Mouse (Mus musculus): ENCODE measurements at regions not wholly inside any gene's neighbourhood (a gene's known extent, or its start where the extent isn't known, plus 50 kb on each side); places are given as distances from the start of the nearest gene placed in this dataset.

- ATAC-seq (replicated peaks; ENCODE audit: low read depth, poor library complexity, severe bottlenecking), result no peak
These were observed 84.9 kb downstream of the Arl6ip6 start for GRCm38 (mm10) chr2:53276435-53276834.

DNA sequence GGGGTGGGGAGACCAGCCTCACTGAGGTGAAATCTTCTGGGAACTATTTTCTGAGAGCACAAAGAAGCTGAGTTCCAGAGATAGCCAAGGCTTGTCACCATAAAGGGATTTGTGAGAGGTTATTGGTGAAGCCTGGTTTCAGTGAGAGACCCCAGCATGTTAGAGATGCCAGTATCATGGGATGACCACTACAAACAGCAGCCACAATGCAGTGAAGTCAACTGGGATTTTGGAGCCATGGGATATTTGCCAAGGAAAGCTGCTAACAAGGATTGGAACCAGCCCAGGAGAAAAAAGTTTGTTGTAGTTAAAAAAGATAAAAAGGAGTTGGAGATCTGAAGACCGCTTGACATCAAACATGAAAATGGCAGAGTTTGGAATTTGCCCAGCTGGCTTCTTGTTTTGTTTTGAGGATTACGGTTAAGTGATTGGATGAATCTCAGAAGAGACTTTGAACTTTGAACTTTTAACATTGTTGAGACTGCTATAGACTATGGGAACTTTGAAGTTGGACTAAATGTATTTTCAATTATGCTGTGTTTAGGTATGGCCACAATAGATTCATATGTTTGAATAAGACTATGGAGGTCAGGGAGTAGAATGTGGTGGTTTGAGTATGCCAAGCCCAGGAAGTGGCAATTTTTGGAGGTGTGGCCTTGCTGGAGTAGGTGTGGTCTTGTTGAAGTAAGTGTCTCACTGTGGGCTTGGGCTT is 110.3 kb downstream of the Arl6ip6 start:
- no peak for ATAC-seq (replicated peaks; ENCODE audit: low read depth, poor library complexity, severe bottlenecking)

- ATAC-seq (replicated peaks; ENCODE audit: low read depth, poor library complexity, severe bottlenecking), result peak; percentile 74
These were observed 139.2 kb downstream of the Arl6ip6 start for GRCm38 (mm10) chr2:53330680-53331079.

DNA sequence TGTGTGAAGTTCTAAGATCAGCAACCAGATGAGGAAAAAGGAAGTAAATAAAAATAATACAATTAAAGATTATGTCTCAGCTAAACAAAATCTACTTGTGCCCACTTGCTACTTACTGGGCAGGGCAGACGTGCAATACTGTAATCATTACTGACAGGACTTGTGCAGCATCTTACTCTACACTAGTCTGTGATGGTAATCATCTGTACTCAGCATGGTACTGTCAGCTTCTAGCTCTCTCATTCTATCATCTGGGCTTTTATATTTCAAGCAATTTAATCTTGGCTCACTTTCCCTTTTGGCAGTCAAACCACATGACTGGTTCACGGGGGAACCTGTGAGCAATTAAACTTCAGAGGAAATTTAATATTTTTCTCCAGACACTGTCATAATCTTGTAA is 167.5 kb downstream of the Arl6ip6 start:
- ATAC-seq (replicated peaks; ENCODE audit: low read depth, poor library complexity, severe bottlenecking), result no peak

DNA sequence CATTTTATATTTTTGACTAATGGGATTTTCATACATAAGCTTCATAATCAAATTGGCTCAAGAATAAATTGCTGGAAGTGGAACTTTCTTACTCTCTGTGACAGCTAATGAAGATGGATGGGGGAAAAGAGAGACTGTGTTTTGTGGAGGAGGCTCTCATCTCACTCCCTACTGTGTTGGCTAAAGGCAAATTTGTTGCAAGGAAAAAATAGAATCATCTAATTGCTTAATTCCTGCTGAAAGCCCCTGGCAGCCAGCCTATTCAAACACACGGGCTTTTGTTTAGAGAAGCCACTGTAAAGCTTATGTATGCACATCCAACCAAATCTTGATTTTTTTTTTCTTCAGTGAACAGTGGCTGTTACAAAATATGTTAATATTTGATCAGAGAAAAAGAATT is 190.8 kb downstream of the Arl6ip6 start:
- ATAC-seq (replicated peaks; ENCODE audit: low read depth, poor library complexity, severe bottlenecking), result no peak

DNA sequence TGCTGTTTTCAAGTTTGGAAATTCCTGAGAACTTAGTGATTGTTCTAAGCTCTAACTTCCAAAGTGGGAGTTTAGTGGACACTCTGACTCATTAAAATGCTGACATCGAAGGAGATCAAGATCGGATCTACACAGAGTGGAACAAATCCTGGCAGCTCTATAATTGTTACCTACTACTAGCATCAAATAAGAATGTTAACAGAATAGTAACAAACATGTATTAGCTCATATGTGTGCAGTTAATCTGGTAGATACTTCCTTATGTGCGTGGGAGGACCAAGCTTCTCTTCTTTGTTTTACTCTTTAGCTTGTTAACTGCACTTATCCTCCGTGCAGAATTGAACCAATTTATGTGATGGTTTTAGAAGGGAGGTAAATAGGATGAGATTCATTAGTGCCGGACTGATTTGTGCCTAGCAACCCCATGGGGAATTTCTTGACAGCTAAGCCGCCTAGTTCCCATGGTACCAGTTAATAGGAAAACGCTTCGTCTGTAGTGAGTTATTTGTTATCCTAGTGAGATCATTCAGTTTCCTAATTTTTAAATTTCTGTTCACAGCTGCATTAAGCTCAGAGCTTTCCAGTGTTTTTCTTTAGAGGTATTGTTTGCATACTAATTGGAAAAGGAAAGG is 193.1 kb downstream of the Arl6ip6 start:
- no peak for ATAC-seq (replicated peaks; ENCODE audit: low read depth, poor library complexity, severe bottlenecking)

GRCm38 (mm10) chr2:53388652-53389051 is 197.1 kb downstream of the Arl6ip6 start:
- no peak for ATAC-seq (replicated peaks; ENCODE audit: low read depth, poor library complexity, severe bottlenecking)

- no peak for ATAC-seq (replicated peaks; ENCODE audit: low read depth, poor library complexity, severe bottlenecking)
These were observed 222.9 kb downstream of the Arl6ip6 start for GRCm38 (mm10) chr2:53414471-53414870.

- ATAC-seq (replicated peaks; ENCODE audit: low read depth, poor library complexity, severe bottlenecking), result no peak
These were observed 245.7 kb downstream of the Arl6ip6 start for GRCm38 (mm10) chr2:53437046-53437815.

GRCm38 (mm10) chr2:53440301-53440700 is 248.8 kb downstream of the Arl6ip6 start:
- peak; percentile 66 for ATAC-seq (replicated peaks; ENCODE audit: low read depth, poor library complexity, severe bottlenecking)

DNA sequence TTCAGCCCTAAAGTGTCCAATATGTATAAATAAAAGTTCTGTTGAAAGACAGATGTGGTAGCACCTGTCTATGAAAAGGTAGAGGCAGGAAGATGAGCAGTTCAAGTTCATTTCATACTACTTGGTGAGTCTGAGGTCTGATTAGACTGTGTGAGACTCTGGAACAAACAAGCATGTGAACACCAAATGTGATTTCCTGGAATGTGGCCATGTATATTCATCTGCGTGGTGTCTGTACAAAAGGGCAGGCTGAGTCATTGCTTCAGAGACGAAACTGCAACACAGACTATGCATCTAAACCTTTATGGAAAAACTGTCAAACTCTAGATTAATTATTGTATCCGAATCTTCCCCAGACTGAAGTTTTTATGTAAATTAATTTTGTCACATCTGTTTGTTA is 268.7 kb downstream of the Arl6ip6 start:
- no peak for ATAC-seq (replicated peaks; ENCODE audit: low read depth, poor library complexity, severe bottlenecking)

- no peak for ATAC-seq (replicated peaks; ENCODE audit: low read depth, poor library complexity, severe bottlenecking)
These were observed 282.9 kb downstream of the Arl6ip6 start for GRCm38 (mm10) chr2:53474455-53474854.

GRCm38 (mm10) chr2:53479051-53479450 is 287.5 kb downstream of the Arl6ip6 start:
- peak; percentile 100 for ATAC-seq (replicated peaks; ENCODE audit: low read depth, poor library complexity, severe bottlenecking)

- no peak for ATAC-seq (replicated peaks; ENCODE audit: low read depth, poor library complexity, severe bottlenecking)
These were observed 296.8 kb downstream of the Arl6ip6 start for GRCm38 (mm10) chr2:53488301-53488700.

DNA sequence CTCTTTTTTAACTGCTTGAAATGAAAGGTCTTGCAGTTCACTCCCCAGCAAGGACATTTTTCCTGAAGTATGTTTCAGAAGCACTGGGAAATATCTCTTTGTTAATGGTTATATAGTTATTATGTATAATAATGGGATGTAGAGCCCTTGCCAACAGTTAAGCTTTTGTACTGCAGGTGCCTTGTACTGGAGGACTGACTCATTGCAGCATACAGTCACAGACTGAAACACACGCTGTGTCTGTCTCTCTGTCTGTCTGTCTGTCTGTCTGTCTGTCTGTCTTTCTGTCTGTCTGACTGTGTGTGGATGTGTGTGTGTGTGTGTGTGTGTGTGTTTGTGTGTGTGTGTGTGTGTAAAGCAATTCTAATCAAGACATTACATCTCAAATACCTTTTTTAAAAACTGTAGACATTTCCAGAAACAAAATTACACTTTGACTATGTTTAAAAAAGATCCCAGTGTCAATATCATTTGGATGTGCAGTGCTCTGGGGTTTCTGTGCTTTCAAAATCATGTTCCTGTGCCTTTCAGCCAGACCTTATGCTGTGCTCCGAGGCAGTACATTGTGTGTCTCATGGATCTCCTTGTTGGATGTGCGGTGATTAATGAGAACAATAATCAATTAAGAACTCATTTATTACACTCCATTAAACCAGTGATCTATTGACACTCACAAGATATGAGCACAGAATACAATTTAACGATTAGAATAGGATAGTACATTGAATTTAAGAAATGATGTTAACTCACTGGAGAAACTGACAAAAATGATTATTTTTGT is 299.5 kb downstream of the Arl6ip6 start:
- ATAC-seq (replicated peaks; ENCODE audit: low read depth, poor library complexity, severe bottlenecking), result no peak

DNA sequence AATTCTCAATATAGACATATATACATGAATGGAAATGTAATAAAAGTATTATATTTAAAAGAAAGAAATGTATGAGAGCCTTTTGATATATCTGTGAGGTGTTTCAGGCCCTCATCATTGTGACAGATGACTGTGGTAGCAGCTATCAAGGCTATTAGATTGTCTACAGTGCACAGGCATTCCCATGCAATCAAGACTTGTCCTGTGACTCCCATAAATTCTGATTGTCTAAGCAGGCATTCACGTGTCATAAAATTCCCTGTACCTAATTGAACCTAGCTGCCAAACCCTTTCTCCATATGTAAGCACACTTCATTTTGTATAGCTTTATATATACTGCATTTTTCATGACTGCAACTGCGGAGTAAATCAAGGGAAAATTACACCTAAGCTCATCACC is 301.3 kb downstream of the Arl6ip6 start:
- no peak for ATAC-seq (replicated peaks; ENCODE audit: low read depth, poor library complexity, severe bottlenecking)

GRCm38 (mm10) chr2:53501657-53502274 is 310.2 kb downstream of the Arl6ip6 start:
- no peak for ATAC-seq (replicated peaks; ENCODE audit: low read depth, poor library complexity, severe bottlenecking)

DNA sequence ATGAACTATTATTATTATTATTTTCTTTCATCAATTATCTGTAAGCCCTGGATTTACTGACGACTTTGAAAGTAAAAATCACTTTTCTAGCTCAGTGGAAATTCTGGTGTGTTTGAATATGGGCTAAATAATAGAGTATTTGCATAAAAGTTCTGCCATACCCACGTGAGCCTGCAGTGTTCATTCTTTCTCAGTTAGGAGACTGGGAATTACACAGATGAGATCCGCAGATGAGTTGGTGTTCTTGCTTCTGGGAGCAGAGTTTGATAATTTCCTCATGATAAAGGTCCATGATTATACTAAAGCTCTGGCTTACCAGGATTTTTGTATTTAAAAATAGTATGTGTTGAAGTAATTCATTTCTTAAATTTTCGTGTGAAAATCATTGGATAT is 310.7 kb downstream of the Arl6ip6 start:
- ATAC-seq (replicated peaks; ENCODE audit: low read depth, poor library complexity, severe bottlenecking), result no peak

GRCm38 (mm10) chr2:53542097-53542496 is 350.6 kb downstream of the Arl6ip6 start:
- ATAC-seq (replicated peaks; ENCODE audit: low read depth, poor library complexity, severe bottlenecking), result no peak

- no peak for ATAC-seq (replicated peaks; ENCODE audit: low read depth, poor library complexity, severe bottlenecking)
These were observed 382.5 kb downstream of the Arl6ip6 start for GRCm38 (mm10) chr2:53574007-53574406.
